In genomic region chr8:117536862-117537261, GRCm38 (mm10) we compare ENCODE assay signal across 18 mouse cellular contexts. TPM values are rescaled to one million over a fixed set of nuclear protein-coding genes. Genes with fewer than 3 reads are reported as not detected.
DNase-seq lines count a peak whose midpoint lies in the region; ATAC-seq and TF ChIP-seq lines count a peak whose summit lies in the region.
"Had no signal": no experiment of that assay in that cellular context is flagged by ENCODE, and none has a peak within 500 bp of the region (broad histone marks: within the 10 kb centered on the region; RNA-seq: fewer than 3 reads in every experiment).

No protein-coding gene starts in this region.

- ATAC-seq in kidney, embryonic 16.5 days (ENCODE audit: low FRiP score, low TSS enrichment), result peak; percentile 62
- ATAC-seq in megakaryocyte, adult 5-6 weeks (ENCODE audit: poor library complexity, severe bottlenecking), result peak; percentile 33
- ATAC-seq: forebrain, embryonic 13.5 days; hindbrain, embryonic 16.5 days; intestine, postnatal 0 days had no signal

- no peak overlapping the region for H3K9ac ChIP-seq in kidney, embryonic 16.5 days (replicated peaks; ENCODE audit: low read length)
- H3K9ac ChIP-seq: forebrain, embryonic 13.5 days; heart, embryonic 12.5 days had no signal

- no peak for TF ChIP-seq CTCF in bone marrow macrophage, adult 2 months (IDR thresholded peaks at IDR 0.05; ENCODE audit: low read depth, low read length)

- peaks cover 3% of the 10 kb centered on the region; the same call in 1 of the 2 replicates for H3K4me1 ChIP-seq in kidney, embryonic 16.5 days (ENCODE audit: insufficient read depth, low read length)
- peaks cover 41% of the 10 kb centered on the region for H3K4me1 ChIP-seq in bone marrow macrophage, adult 2 months (ENCODE audit: control insufficient read depth, insufficient read depth, low read length)
- H3K4me1 ChIP-seq: forebrain, embryonic 13.5 days had no signal

- no peak for DNase-seq in kidney, adult 9 months
- peak; percentile 90 for DNase-seq in A20 (ENCODE audit: low read depth, low spot score)
- no peak for DNase-seq in layer of hippocampus, adult 8-10 months (ENCODE audit: low spot score in 2 of 2)
- no peak for DNase-seq in left cerebral cortex, postnatal 14 days (ENCODE audit: low spot score in 2 of 2)
- DNase-seq in layer of hippocampus, postnatal 14 days (ENCODE audit: low spot score in 2 of 2), result no peak
- DNase-seq: cerebellum, adult 11-12 months; cerebellum, postnatal 25 days; gastrocnemius, postnatal 36 days; right cerebral cortex, postnatal 14 days had no signal

- H3K4me2 ChIP-seq in kidney, embryonic 16.5 days (replicated peaks; ENCODE audit: low read depth, low read length), result no peak overlapping the region
- H3K4me2 ChIP-seq: forebrain, embryonic 13.5 days; heart, embryonic 12.5 days had no signal

- WGBS in kidney, embryonic 16.5 days, result 30% methylated on average over 5 of the region's 6 CpGs

- TF ChIP-seq POLR2A in bone marrow macrophage, adult 2 months (IDR thresholded peaks at IDR 0.05; ENCODE audit: borderline replicate concordance, low read depth, low read length), result no peak

- H3K36me3 ChIP-seq in kidney, embryonic 16.5 days (ENCODE audit: insufficient read depth, low read length), result no peaks in the 10 kb centered on the region
- H3K36me3 ChIP-seq: embryonic facial prominence, embryonic 10.5 days; heart, embryonic 12.5 days had no signal

- no peaks in the 10 kb centered on the region for H3K9me3 ChIP-seq in kidney, embryonic 16.5 days (ENCODE audit: low read length)
- H3K9me3 ChIP-seq: embryonic facial prominence, embryonic 10.5 days; forebrain, embryonic 13.5 days had no signal

- intact Hi-C loops in left cerebral cortex, postnatal 14 days (cut with DNase I), result no loop called here

- no peak overlapping the region for H3K4me3 ChIP-seq in kidney, embryonic 16.5 days (ENCODE audit: low read length)
- no peak overlapping the region for H3K4me3 ChIP-seq in bone marrow macrophage, adult 2 months (ENCODE audit: insufficient read depth, low read length)
- H3K4me3 ChIP-seq: embryonic facial prominence, embryonic 10.5 days; forebrain, embryonic 13.5 days; heart, embryonic 12.5 days; left cerebral cortex, adult 2 months had no signal

- H3K27me3 ChIP-seq in kidney, embryonic 16.5 days (ENCODE audit: insufficient read depth, low read length), result no peaks in the 10 kb centered on the region
- H3K27me3 ChIP-seq: forebrain, embryonic 13.5 days; heart, embryonic 12.5 days had no signal

- 0 out of 2 replicates have a peak overlapping the region, but pooled peaks have one; percentile 5 for H3K27ac ChIP-seq in kidney, embryonic 16.5 days (ENCODE audit: low read length)
- H3K27ac ChIP-seq in bone marrow macrophage, adult 2 months (ENCODE audit: insufficient read depth, low read depth, low read length), result peak overlapping the region; percentile 25; the same call in 1 of the 2 replicates
- H3K27ac ChIP-seq: embryonic facial prominence, embryonic 10.5 days; forebrain, embryonic 13.5 days; left cerebral cortex, adult 2 months had no signal

RNA-seq across cellular contexts. Expression of gene Plcg2, which starts 38.8 kb away (rescaled TPM):
- polyA plus RNA-seq in kidney, embryonic 16.5 days (2015; fragmentation: Nextera tagmentation; extraction: Ambion mirVana), result 7.6 and 7.7 TPM in 2 replicates
- polyA plus RNA-seq in bone marrow macrophage, adult 2 months (2012; ENCODE audit: insufficient read depth, insufficient read length, missing spikeins), result 68.7 and 77.9 TPM in 2 replicates
- total RNA-seq in megakaryocyte, adult 5-6 weeks (2015), result 104 and 105 TPM in 2 replicates
- total RNA-seq in megakaryocyte, adult 5-6 weeks (2017), result 164 and 180 TPM in 2 replicates
- 10 to 100 TPM in 1 of 4 experiments, 1 to 10 TPM in 3; 3.1 to 10.2 (median 5.7) TPM for total RNA-seq in layer of hippocampus, adult 8-10 months (2022)
- 1 to 10 TPM; 2.9 TPM for total RNA-seq in left cerebral cortex, postnatal 14 days (2021)
- 1 to 10 TPM; 3.2 to 3.9 TPM for total RNA-seq in layer of hippocampus, postnatal 14 days (2021)

Comparison
In these comparisons a context has a peak if more than half of its experiments do, and no peak if none do; other contexts are left out.
1. RNA of gene Plcg2, which starts 38.8 kb away (total RNA-seq): 104 to 180 TPM in megakaryocyte, adult 5-6 weeks; 3.1 to 10.2 TPM in layer of hippocampus, adult 8-10 months, 3.2 to 3.9 TPM in layer of hippocampus, postnatal 14 days and 2.9 TPM in left cerebral cortex, postnatal 14 days; every median in the first group is over 4 times any median in the second.